Mouse (Mus musculus): ENCODE data around the gene Chil4.

- TF ChIP-seq CTCF (IDR thresholded peaks at IDR 0.05; ENCODE audit: control insufficient read depth, insufficient read depth, insufficient read length) (no peak), FOSL1 (IDR thresholded peaks at IDR 0.05; ENCODE audit: insufficient read depth, low read length, poor library complexity, severe bottlenecking) (no peak), USF1 (IDR thresholded peaks at IDR 0.05; ENCODE audit: low read depth) (no peak), MAX (IDR thresholded peaks at IDR 0.05) (no peak), MYOG (IDR thresholded peaks at IDR 0.05; ENCODE audit: control insufficient read depth, extremely low read depth, insufficient read length) (no peak), CEBPB (IDR thresholded peaks at IDR 0.05; ENCODE audit: low read depth) (no peak), MYOD1 (IDR thresholded peaks at IDR 0.05; ENCODE audit: control insufficient read depth, insufficient read length, low read depth) (no peak)
Measured at GRCm38 (mm10) chr3:106170522-106171053, 48.7 kb downstream of the Chil4 start.

All from C2C12 (cell line).